In the genomic region with DNA sequence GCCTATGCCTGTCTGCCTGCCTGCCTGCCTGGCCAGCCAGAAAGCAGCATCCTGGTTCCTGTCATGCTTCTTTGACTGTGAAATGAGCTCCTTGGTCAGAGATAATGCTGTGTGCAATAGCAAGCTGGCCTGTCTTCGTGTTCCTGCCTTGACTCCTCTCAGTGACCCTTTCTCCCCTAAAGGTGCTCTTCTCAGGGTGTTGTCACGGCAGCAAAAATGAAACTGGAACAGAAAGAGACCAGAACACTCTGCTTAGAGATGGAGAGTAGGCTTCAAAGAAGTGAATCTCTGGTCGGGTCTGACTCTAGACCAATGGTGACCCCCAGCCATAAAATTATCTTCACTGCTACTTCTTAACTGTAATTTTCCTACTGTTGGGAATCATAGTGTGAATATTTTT, we compare ENCODE assay signal across 16 mouse cellular contexts.
"Had no signal": no experiment of that assay in that cellular context is flagged by ENCODE, and none has a peak within 500 bp of the region (broad histone marks: within the 10 kb centered on the region; RNA-seq: fewer than 3 reads in every experiment).

No protein-coding gene starts in this region.

- H3K4me3 ChIP-seq: limb, embryonic 12.5 days; limb, embryonic 15.5 days; stomach, embryonic 15.5 days had no signal

- H3K9ac ChIP-seq: limb, embryonic 12.5 days; limb, embryonic 15.5 days; liver, embryonic 14.5 days; liver, postnatal 0 days; lung, embryonic 14.5 days; stomach, embryonic 15.5 days had no signal

- H3K9me3 ChIP-seq: limb, embryonic 12.5 days; limb, embryonic 15.5 days; stomach, embryonic 15.5 days had no signal

- H3K36me3 ChIP-seq: limb, embryonic 12.5 days; limb, embryonic 15.5 days; stomach, embryonic 15.5 days had no signal

- H3K4me1 ChIP-seq: limb, embryonic 12.5 days; limb, embryonic 15.5 days had no signal

- H3K27me3 ChIP-seq: limb, embryonic 15.5 days; stomach, embryonic 15.5 days had no signal

- DNase-seq: kidney, adult 2 months; kidney, postnatal 36 days; left cerebral cortex, postnatal 4 days; liver, postnatal 0 days; lung, embryonic 14.5 days; midbrain, embryonic 14.5 days; spleen, adult 18-20 months; thymus, postnatal 25 days had no signal

- H3K27ac ChIP-seq: kidney, postnatal 0 days; limb, embryonic 12.5 days; limb, embryonic 15.5 days; liver, embryonic 14.5 days; macrophage; stomach, embryonic 15.5 days had no signal

- H3K4me2 ChIP-seq: limb, embryonic 12.5 days; limb, embryonic 15.5 days; liver, embryonic 11.5 days; lung, embryonic 14.5 days; midbrain, embryonic 11.5 days; stomach, embryonic 15.5 days had no signal
